Mouse (Mus musculus): ENCODE results near the gene Krt13.

Krt13 gene

DNA sequence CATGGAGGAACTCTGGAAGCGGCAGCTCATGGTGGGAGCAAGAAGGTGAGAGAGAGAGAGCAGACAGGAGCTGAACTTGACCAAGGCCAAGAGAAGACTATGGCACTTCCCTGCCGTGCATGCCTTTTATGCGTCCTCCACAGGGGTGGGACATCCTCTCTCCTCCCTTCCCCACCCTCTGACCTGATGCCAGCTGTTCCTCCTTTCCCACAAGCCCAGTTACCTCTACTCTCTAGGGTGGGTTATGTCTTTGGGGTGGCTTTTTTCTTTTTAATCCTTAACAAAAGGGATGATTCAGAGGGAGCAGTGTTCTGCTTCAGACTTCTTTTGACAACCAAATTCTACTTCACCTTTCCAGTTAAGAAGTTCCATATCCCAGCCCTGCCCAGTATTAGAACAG, at the start of gene Krt13:
TSS of gene Krt13 (minus strand) at position 101 of the 400 bp plus-strand sequence.
- no peak for DNase-seq (ENCODE audit: extremely low read depth, low read depth)

DNA sequence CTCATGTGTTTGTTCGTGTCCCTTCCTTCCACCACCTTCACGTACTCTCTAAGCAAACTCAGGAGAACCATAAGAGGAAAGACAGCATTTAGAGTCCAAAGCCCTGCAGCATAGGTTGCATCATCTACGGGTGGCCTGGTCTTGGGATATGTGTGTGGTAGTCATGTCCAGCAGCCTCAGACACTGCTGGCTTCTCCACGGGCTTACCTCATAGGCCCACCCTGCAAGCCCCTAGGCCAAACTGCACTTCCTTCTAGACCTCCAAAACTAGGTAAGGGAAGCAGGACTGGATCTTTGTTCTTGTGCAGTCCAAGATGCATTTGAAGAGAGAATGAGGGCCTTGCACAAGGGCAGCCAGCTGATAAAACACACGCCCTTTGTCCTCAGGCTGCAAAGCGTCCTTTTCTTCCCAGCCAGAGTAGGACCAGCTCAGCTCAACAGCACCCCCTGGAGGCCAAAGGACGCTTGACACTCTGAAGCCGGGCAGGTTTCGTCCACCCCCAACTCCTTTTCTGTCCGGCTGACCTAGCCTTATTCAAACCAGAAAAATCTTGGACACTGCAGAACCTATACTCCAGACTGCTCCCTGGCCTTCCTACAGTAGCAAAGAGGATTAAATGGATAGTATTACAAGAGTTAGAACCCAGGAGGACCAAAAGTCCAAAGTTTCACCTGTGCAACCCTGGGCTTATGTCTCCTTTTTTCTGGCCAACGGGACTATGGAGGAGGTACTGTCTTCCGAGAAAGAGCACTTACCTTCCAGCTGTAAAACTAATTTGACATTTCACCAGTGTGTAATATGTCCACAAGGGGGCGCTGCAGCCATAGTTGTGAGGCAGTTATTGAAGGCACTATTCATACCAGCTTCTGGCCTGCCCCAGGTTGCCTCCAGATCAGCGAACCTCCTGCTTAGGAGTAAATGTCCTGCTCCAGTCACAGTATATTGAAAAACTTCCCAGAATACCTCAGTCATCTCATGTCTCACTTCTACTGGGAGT, 47.7 kb upstream of the Krt13 start:
- no peak for DNase-seq (ENCODE audit: extremely low read depth, low read depth)

DNA sequence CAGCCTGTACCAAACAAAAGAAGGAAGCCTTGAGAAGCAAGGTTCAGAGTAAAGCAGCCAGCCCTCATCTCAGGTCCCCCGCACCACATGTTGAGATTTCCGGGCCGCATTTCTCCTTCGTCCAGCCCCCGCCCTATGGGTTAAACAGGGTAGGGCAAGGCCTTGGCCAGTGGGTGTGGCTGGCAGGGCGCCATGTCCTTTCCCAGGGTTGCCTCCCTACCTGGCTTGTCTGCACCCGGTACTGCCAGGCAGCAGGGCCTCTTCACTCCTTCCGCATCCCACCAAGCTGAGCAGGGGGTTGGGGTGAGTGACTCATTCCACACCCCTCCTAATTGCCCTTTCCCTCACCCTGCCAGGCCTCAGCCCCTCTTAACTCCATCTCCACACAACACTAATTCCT, 46.7 kb upstream of the Krt13 start:
- no peak for DNase-seq (ENCODE audit: extremely low read depth, low read depth)

DNA sequence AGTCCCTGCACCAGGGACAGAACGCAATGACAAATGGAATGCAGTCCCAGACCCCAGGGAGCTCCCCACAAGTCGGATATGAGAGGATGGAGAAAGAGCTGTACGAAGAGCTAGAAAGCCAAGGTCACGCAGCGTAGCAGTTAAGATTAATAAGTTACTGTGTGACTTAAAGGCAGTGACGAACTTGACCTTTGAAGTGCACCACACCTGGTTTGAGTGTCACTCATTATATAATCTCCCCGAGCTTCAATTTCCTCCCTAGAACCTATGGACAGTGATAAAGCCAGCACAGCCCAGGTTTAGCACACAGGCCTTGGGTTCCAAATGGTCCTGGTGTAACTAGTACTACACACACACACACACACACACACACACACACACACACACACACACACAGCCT, 43.0 kb upstream of the Krt13 start:
- no peak for DNase-seq (ENCODE audit: extremely low read depth, low read depth)

- DNase-seq (ENCODE audit: extremely low read depth, low read depth) = no peak
These were observed 36.6 kb upstream of the Krt13 start for GRCm38 (mm10) chr11:100157908-100158477.

GRCm38 (mm10) chr11:100157331-100157730, 36.0 kb upstream of the Krt13 start:
- no peak for DNase-seq (ENCODE audit: extremely low read depth, low read depth)

DNA sequence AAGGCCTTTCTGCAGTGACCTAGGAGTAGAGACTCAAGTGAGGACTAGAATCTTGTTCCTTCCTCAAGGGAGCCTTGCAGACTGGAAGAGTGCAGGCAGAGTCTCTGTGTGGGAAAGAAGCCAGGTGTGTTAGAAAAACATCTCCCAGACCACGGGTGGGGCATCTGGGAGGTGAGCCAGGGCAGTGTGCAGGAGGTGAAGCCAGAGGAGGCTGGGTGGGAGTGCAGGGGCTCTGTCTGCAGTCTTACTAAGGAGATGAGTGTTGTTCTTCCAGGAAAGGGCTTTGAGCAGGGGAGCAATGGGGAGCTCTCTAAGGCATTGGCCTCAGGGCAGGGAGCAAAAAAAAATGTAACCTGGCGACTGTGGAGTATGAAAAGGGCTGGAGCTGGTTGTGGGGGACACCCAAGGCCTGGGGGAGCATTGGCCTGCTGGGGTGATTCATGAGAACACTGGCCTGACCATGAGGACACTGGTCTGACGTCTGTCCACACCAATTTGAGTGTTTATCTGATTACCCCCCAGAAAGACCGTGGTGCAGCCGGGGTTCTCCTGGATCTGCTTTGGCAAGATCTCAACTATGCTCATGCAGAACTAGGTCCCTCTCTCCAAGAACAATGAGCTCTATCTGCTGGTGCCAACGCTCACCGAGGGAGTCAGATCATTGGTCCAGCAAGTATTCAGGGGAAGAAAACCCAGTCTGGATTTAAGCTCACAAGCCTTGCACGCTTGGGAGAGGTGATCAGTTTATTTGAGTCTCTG, 34.3 kb upstream of the Krt13 start:
- no peak for DNase-seq (ENCODE audit: extremely low read depth, low read depth)

DNA sequence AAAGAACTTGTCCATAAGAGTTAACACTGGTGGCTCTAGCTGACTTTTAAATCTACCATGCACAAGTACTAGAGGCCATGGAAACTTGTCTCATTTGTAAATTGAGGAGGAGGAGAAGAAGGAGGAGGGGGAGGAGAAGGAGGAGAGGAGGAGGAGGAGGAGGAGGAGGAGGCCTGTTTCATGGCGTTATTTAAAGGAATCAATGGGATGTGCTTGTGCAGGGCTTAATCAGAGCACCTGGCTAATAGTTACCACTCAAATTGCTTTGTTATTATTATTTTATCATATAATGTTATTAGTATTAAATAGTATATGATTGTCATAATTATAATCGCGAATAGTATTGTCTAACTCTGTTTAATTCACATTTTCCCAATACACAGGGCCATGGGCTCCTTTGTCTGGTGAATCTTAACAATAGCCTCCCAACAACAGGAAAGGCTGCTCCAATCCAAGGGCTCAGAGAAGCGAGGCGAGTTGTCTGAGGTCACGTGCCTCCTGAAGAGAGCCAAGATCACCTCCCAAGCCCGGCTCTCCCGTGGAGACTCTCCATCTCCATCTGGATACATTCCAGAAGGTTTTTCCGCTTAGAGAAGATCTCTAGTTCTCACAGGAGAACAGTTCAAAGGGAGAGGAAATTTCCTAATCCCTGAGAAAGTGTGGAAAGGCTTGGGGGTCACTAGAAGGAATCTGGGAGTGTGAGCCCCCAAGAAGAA, 27.4 kb upstream of the Krt13 start, which contains the start of gene Krt19:
TSS of gene Krt19 (minus strand) at position 51 of the 716 bp plus-strand sequence.
- DNase-seq (ENCODE audit: extremely low read depth, low read depth) = no peak

GRCm38 (mm10) chr11:100147566-100148353, 26.4 kb upstream of the Krt13 start:
- no peak for DNase-seq (ENCODE audit: extremely low read depth, low read depth)

GRCm38 (mm10) chr11:100145858-100146560, 24.6 kb upstream of the Krt13 start:
- no peak for DNase-seq (ENCODE audit: extremely low read depth, low read depth)

- DNase-seq (ENCODE audit: extremely low read depth, low read depth) = no peak
These were observed 23.7 kb upstream of the Krt13 start for GRCm38 (mm10) chr11:100145104-100145503.

GRCm38 (mm10) chr11:100140966-100141365, 19.6 kb upstream of the Krt13 start:
- DNase-seq (ENCODE audit: extremely low read depth, low read depth) = no peak

- no peak for DNase-seq (ENCODE audit: extremely low read depth, low read depth)
These were observed 18.0 kb upstream of the Krt13 start for GRCm38 (mm10) chr11:100139391-100139790.

- no peak for DNase-seq (ENCODE audit: extremely low read depth, low read depth)
These were observed 17.4 kb upstream of the Krt13 start for GRCm38 (mm10) chr11:100138809-100139208.

DNA sequence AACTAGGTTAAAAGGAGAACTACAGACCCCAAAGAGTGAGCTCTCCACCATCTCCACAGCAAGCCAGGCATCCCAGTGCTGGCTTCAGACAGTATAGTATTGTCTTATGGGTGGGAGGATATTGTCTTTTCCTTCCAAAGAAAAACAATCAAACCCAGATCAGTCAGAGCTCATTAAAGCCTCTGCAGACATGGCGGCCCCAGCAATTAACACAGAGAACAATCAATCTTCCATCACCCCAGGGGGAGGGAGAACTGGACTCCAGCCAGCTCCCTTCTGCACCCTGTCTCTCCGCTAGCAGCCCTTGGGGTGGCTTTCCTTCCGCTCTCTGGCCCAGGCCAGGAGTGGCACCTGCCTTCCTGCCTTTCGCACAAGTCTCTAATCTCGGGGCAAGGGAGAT, 16.3 kb upstream of the Krt13 start:
- DNase-seq (ENCODE audit: extremely low read depth, low read depth) = no peak

DNA sequence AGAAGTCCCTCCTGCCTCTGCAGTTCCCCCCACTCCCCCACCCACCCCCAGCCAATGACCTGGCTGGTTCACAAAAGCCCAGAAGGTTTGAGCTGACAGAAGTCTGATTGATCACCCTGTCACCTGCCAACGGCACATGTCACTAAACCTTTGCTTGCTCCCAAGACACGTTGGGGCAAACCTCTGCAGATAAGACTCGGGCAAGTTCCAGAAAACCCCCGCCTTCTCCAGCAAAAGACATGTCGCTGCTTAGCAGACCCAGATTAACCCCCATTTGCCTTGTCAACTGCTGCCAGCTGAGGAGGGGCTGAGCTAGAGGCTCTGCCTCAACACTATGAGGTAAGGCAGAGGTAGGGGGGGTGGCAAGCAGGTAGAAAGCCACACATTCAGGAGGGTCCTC, 15.2 kb upstream of the Krt13 start:
- no peak for DNase-seq (ENCODE audit: extremely low read depth, low read depth)

GRCm38 (mm10) chr11:100135731-100136130, 14.4 kb upstream of the Krt13 start, which contains the start of gene Krt15:
Gene Krt15 (minus strand): TSS chr11:100135928.
- DNase-seq (ENCODE audit: extremely low read depth, low read depth) = no peak

DNA sequence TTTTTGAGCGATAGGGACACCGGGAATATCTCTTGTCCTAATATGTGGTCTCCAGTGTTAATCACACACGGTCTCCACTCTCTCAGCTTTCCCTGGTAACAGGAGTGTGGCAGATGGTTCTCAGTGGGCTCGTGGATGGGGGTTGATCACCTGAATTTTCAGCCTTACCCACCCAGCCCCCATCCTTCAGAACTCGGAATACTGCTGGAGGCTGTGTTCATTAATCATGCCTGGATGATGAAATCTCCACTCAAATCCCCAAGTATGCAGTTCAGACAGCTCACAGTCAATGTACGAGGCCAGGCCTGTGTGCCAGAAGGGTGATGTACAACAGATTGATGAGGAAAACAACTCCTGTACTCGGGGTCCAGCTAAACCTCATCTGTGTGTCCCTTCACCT, 3.5 kb upstream of the Krt13 start:
- no peak for DNase-seq (ENCODE audit: extremely low read depth, low read depth)

GRCm38 (mm10) chr11:100120331-100120730, 1.0 kb downstream of the Krt13 start:
- no peak for DNase-seq (ENCODE audit: extremely low read depth, low read depth)

DNA sequence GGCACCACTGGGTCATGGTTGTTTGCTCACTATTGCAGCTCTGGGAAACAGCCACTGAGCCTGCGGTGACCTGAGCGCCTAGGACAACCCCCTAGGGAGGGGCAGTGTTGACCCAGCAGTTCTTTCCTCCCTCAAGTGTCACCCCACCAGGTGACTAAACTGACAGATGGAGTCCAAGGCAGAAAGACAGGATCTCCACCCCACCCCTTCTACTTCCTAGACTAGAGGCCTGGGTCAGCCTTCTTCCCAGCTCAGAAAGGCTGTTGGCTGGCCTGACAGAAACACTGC, 7.7 kb downstream of the Krt13 start:
- no peak for DNase-seq (ENCODE audit: extremely low read depth, low read depth)

Measured in MEL-GATA-1-ER (cell line).